Mouse (Mus musculus) lung, postnatal 25 days (tissue): Measurements from ENCODE around the gene Slc2a12.

Source experiments
- DNase-seq: peaks from one replicate; pipeline ENCODE4 v3.0.0; 2022; ENCODE audit warnings: low spot score

Slc2a12 gene

DNA sequence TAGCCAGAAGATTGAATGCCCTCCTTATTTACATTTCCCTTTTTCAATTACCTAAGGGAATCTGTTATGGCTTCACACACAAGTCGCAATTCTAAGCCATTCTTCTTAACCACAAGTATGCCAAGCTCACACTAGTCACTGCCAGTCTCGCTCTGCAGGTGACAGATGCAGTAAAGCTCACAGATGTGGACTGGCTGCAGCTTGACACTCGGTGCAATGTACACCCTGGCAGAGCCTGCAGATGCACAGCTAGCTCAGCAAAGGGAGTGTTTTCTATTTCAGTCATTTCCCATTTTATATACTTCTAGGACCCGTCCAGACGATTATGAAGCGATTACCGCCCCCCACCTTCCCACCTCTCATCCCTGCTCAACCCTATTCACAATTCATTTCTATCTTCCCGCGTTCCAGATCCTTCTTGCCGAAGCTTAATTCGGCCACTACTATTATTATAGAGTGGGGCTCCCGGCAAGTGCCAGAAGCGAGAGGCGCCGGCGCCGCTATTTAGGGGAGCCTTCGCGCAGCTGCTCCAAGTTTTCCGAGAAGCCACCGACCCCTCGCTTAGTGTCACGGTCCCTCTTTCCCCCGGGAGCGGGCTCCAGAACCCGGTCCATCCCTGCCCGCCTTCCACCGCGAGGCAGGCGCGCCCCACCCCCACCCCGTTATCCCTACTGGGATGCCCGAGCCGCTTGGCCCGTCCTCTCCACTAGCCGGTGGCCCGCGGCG lies 85.6 kb downstream of the Slc2a12 start:
- no peak for DNase-seq

DNA sequence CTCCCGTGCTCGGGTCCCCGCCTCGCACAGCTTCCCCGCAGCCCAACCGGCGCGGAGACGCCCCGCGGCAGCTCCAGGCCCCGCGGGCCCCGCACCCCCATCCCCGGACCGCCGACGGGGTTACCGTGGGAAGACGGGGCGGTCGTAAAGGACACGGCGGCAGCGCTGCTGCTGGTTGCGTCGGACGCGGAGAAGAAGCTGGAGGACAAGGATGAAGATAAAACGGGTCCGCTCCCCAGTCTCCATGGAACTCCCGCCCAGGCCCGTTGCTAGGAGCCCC lies 86.1 kb downstream of the Slc2a12 start:
- DNase-seq, result no peak

DNA sequence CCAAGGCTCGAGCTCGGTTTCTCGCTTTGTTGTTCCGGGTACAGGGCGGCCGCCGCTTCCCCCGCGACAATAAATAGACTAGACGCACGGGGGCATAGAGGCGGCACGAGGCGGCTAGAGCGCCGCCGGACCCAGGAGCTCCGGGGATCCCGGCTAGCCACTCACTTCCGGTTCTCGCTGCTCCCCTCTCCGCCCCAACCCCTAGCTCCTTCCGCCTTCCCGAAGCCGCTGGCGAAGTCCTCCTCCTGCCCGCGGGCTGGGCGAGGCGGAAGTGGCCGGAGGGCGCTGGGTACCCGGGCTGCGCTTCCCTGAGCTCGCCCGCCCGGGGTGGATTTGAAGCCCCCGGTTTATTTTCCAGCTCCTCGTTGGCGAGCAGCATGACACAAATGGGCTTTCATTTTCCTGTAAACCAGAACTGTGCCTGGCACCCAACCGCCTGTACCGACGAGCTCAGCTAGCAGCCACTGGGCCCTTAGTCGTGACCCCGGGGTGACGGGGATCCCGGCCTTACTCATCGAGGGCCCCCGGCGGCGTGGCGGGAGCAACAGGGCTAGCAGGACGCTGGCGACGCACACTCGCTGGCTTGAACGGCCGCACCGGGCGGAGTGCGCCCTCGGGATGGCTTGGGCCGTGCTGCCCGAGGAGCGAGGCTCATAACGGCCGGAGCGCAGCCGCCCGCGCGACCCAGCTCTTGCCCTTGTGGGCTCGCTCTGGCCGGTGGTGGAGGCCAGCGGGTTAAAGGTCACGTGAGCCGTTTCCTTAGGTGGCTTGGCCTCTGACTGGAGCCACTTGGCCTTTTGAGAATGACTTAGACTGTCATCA lies 86.7 kb downstream of the Slc2a12 start, which contains the start of gene Tbpl1:
Tbpl1 (minus strand) TSS at position 667 of the 822 bp plus-strand sequence.
- peak; percentile 97 for DNase-seq

DNA sequence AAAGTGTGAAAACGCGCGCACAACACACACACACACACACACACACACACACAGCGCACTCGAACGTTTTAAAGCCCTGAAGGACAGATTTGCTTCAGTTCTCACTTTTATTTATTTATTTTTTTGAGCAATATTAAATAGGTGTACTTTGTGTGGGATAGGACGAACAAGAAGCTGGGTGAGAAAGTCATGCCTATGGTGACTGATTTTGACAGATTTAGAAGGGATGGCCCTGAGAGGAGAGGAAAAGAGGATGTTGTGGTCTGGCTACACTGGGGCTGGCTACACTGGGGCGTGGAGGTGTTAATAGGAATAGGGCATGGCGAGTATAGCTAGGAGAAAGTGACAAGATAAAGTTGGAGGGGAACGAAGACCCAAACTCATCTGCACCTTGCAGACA lies 87.4 kb downstream of the Slc2a12 start:
- DNase-seq, result no peak

DNA sequence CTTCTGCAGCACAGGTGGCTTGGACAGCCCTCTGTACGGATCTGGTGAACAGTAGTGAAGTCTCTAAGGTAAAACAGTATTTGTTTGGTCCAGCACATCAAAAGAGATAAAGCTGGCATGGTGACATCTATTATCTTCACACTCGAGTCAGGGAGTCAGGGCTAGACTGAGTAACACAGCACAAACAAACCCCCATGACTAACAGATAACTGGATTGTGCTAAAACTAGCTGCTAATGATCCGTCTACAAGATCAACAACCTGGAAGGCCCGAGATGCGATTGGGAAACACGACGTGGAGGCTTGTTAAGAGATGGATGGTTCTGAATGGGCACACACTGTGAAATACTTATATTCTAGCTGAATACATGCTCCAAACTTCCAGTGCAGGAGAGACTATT lies 101.1 kb downstream of the Slc2a12 start:
- no peak for DNase-seq

DNA sequence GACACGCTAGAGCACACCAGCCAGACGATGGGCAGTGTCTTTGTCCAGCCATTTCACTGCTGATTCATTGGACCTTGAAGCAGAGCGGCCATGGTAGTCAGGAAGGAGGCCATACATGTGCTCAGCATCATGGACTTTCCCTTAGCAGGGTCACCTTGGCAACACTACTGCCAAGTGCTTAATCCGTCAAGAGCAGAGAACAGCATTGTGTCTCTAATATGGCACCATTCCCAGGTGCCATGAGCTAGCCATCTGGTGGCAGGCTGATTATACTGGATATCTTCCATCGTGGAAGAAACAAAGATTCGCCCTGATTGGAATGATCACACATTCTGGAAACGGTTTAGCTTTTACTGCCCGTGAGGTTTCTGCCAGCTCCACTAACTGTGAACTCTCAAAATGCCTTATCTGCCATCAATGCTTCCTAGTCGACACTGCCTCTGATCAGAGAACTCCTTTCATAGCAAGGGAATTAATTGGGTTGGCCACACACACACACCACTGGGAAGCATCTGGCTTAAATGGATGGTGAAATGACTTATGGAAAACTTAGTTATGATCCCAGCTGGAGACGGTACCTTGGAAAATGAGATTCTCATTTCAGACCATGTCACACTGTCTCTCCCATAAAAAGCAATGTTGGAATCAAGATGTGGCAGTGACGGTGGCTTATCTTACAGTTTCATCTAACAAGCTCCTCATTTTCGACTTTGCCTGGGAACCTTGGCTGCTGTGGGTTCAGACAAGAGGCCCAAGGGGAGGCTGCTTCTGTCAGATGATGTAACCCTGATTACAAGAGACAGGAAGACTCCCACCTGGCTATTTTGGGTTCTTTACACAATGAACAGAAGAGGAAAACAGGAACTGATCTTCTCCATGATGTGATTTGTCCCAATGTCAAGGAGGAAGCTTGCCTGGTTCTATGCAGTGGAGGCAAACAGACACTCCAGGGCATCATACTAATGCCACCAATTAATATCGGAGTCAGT lies 101.8 kb downstream of the Slc2a12 start:
- peak; percentile 29 for DNase-seq

DNA sequence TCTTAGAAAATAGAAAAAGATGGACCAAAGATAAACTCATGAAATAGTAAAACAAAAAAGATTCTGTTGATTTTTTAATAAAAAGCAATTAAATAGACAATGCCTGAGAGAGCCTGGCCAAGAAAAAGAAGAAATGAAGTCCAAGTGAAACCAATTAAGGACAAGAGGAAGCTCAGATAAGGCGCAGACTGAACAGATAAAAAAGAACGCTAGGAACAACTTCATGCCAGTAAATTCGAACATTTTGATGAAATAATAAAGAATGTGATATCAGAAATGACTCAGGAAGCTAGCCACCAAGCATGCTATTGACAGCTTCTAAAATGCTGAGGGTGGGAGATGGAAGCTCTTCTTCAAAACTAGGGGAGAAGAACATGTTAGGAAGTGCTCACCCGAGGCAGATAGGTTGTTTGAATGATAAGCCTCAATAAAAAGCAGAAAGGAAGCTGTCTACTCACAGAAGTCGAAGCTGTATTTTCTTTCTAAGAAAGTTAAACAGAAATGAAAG lies 106.4 kb downstream of the Slc2a12 start:
- no peak for DNase-seq
